Mouse (Mus musculus) frontal cortex, postnatal 14 days (tissue): ENCODE results near the gene Coq10a.
A peak's percentile ranks its signal among the peaks of the same experiment; 100 is the strongest.

Experiments used
- DNase-seq, 2 experiments: peaks; one replicate each; pipeline ENCODE4 v3.0.0; 2022; ENCODE audit warnings: low spot score in 2 of 2

The Coq10a gene

GRCm38 (mm10) chr10:128385902-128386301 is 17.1 kb upstream of the Coq10a start:
- DNase-seq, result no peak

- DNase-seq, result no peak
Measured at GRCm38 (mm10) chr10:128382482-128382881, 13.7 kb upstream of the Coq10a start.

- no peak for DNase-seq
Measured at GRCm38 (mm10) chr10:128380565-128380964, 11.8 kb upstream of the Coq10a start.

- DNase-seq, result no peak
Measured at GRCm38 (mm10) chr10:128379260-128379659, 10.5 kb upstream of the Coq10a start.

GRCm38 (mm10) chr10:128378462-128378861 is 9.7 kb upstream of the Coq10a start:
- DNase-seq, result no peak

GRCm38 (mm10) chr10:128377940-128378448 is 9.2 kb upstream of the Coq10a start:
- no peak for DNase-seq

- DNase-seq, result peak in 1 of 2 experiments; percentile 47
Measured at GRCm38 (mm10) chr10:128377222-128377939, 8.6 kb upstream of the Coq10a start.

- peak in 1 of 2 experiments; percentile 62 for DNase-seq
Measured at GRCm38 (mm10) chr10:128376455-128377211, 7.8 kb upstream of the Coq10a start, which contains the start of gene Ankrd52. TSS of gene Ankrd52 (plus strand) at chr10:128377115.

- DNase-seq, result no peak
Measured at GRCm38 (mm10) chr10:128376099-128376454, 7.3 kb upstream of the Coq10a start.

GRCm38 (mm10) chr10:128374393-128374792 is 5.6 kb upstream of the Coq10a start:
- no peak for DNase-seq

- DNase-seq, result no peak
Measured at GRCm38 (mm10) chr10:128372989-128373748, 4.4 kb upstream of the Coq10a start.

GRCm38 (mm10) chr10:128372142-128372541 is 3.3 kb upstream of the Coq10a start:
- no peak for DNase-seq

GRCm38 (mm10) chr10:128370601-128371000 is 1.8 kb upstream of the Coq10a start:
- no peak for DNase-seq

GRCm38 (mm10) chr10:128370021-128370420 is 1.2 kb upstream of the Coq10a start:
- no peak for DNase-seq

- DNase-seq, result no peak
Measured at GRCm38 (mm10) chr10:128369599-128369998, 802 bp upstream of the Coq10a start.

GRCm38 (mm10) chr10:128369218-128369543 is 384 bp upstream of the Coq10a start:
- no peak for DNase-seq

- DNase-seq, result no peak
Measured at GRCm38 (mm10) chr10:128367899-128368401, 847 bp downstream of the Coq10a start.

- DNase-seq, result no peak
Measured at GRCm38 (mm10) chr10:128362568-128362967, 6.2 kb downstream of the Coq10a start.

- DNase-seq, result no peak
Measured at GRCm38 (mm10) chr10:128361836-128362235, 7.0 kb downstream of the Coq10a start.

- no peak for DNase-seq
Measured at GRCm38 (mm10) chr10:128359226-128359625, 9.6 kb downstream of the Coq10a start.

GRCm38 (mm10) chr10:128358796-128359195 is 10.0 kb downstream of the Coq10a start:
- DNase-seq, result peak in 1 of 2 experiments; percentile 32

GRCm38 (mm10) chr10:128347541-128347940 is 21.3 kb downstream of the Coq10a start:
- no peak for DNase-seq
